Mouse (Mus musculus): Measurements from ENCODE around the gene Tbc1d19. TPM values are rescaled to one million over a fixed set of nuclear protein-coding genes. Genes with fewer than 3 reads are reported as not detected.

The Tbc1d19 gene
- total RNA-seq, 1 experiment from 2014 or later, result 21.8 TPM

DNA sequence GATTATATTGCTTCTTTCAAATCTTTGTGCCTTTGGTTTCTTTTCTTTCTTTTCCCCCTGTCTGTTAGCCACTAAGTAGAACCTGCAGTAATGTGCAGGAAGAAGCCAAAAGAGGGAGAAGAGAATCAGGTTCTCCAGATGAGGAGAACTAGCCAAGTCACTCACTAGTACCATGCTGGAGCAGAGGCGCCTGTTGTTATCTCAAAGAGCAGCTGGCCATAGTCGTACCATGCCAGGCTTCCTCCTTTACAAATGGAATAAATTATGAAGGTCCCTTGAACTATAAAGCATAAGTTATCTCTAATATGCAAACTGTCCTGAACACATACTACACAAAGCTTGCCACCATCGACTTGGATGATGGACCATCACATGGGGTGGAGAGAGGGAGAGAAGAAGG is 99.8 kb downstream of the Tbc1d19 start:
- DNase-seq, result no peak

DNA sequence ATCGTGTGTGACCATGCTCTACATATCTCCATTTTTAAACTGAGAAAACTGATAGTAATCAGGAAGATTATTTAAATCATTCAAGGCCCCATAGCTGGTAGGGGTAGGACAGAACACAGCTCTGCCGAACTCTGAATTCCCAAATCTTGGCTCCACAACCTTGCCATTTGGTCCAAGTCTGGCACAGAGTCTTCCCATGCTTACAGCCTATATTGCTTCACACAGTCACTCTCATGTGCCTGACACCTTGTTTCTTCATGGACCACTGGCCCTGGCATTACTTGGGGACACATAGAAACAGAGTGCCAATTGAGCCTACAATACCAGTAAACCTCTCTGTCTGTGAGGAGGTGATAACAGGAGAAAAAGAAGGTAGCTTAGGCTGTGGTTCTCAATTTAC is 111.0 kb downstream of the Tbc1d19 start:
- DNase-seq, result no peak

DNA sequence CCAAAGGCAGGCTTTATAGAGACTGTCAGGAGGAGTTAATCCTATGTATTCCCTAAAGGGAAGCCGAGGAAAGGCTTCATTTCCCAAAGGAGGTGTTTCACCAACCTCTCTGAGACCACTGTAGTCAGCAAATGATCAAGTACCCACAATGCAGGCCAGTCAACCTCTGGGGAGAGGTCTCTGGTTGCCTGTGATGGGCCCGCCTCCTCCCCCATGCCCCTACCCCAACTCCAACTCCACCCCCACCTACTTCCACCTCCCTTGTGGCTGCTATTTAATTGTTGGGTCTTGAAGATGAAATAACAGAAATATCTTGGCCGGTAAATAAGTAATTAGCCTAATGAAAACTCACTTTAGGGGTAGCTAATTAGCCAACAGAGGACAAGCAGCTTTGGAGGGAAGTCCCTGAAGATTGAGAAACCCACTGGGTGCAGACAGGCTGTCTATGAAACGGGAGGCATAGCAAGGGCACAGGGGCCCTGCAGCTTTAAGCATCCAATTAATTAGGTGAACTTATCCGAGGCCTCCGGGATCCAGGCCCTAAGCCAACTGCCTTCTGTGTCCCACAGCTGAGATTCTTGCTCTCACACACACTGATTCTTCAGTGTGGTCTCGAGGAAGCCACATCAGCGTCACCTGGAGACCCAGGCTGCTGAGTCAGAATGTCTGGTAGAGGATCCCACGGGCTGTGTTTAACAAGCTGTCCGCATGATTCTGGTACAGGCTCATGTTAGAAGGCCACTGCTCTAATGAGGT is 112.9 kb downstream of the Tbc1d19 start:
- no peak for DNase-seq

DNA sequence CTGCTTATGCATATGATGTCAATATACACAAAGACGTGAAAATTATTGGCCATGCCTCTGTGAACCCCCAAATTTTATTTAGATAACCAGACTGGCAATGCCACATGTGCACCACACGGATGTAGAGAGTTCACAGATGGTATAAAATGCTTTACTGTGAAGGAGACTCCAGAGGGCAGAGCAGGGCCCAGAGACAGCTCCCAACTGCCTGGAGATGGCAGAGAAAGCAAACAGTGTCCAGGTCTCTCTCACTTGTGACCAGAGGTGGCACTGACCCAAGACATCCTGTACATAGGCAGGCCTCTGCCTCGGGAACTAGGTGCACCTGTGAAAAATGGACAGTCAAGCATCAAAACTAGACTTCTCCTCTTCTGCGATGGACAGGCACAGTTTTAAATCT is 114.6 kb downstream of the Tbc1d19 start:
- no peak for DNase-seq

DNA sequence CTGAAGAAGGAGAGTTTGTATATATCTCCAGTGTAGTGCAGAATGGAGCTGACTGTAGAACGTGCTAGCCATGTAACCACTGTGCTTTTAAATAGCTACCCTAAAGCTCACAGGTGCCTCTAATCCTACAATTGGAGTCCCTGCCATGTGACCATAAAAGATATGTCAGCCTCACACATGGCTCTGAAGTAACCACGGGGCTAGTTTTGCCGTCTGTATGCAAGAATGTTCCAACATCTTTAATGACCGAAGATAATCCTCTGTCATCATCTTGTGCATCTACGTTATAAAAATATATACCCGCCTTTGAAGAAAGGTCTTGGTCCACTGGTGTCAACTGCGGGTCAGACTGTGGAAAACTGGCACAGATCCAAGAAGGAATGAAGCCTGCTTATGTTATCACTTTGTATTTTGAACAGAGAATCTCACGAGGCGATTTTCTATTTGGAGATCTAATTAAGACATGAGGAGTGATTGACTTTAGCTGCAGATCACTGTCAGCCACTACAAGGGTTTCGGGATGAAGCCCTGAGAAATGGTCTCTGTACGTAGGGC is 117.0 kb downstream of the Tbc1d19 start:
- no peak for DNase-seq

DNA sequence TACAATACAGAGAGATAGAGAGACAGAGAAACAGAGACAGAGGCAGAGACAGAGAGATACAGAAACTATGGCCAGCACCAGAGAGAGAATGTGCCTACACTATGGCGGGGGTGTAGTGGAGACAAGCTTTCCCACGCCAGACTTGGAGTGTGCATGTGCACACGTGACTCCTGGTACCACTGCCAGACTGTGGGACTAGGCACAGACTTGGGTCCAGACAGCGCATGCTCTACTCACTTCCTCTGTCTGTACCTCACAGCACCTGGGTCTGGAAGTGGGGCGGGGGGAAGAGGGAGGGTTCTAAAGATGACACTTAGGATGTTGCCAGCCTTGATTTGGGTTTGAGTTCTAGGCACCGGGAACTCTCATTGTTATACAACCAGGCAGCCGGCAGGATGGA is 118.5 kb downstream of the Tbc1d19 start:
- no peak for DNase-seq

DNA sequence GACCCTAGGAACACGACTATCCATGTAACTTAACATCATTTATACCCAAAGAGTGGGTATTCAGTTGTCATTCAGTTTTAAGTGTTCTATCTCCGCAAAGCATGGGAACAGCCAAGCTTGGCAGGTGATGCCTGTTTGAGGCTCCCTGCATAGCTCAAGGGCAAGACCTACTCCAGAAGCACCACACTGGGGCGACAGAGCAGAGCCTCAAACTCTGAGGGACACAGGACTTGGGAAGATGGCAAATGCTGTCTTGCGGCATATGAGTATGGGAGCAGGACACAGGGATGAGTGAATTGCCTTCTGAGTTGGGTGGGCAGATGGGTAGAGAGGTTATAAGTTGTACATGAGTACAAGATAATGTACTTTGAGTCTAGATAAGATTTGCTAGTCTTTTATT is 119.1 kb downstream of the Tbc1d19 start:
- no peak for DNase-seq

DNA sequence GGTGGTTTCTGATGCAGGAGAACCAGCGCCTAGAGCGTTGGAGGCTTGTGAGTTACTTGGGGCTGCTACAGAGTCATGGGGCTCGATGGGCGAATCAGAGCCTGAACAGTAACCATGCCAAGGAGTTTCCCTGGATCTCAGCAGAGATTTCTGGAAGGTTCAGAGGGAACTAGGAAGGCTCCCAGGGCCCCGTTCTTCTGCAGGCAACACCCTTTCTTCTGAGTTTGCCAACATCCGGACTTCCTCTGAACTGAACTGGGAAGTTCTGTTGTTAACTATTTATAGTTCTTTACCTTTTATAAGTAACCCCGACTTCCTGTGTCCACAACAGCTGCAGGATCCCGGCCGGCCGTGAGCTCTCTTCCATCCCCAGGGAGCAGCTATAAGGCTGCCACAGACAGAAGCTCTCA is 119.8 kb downstream of the Tbc1d19 start:
- peak; percentile 29 for DNase-seq

DNA sequence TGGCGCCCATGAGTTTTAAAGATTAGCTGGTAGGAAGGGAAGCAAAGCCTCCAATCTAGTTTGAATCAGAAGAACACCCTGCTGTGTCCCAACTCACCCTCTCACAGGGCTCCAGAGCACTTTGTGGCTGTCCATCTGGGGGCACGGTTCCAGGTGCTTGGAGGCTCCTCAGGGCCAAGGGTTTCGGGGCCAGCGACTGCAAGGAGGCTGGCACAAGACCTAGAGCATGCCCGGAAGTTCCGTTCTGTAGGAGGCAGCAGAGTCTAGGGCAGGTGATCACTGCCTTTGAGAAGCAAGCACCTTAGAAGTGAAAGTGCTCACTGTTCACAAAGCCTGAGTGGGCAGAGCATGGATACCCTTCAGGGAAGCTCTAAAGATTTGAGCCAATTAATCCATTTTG is 120.4 kb downstream of the Tbc1d19 start:
- DNase-seq, result no peak

DNA sequence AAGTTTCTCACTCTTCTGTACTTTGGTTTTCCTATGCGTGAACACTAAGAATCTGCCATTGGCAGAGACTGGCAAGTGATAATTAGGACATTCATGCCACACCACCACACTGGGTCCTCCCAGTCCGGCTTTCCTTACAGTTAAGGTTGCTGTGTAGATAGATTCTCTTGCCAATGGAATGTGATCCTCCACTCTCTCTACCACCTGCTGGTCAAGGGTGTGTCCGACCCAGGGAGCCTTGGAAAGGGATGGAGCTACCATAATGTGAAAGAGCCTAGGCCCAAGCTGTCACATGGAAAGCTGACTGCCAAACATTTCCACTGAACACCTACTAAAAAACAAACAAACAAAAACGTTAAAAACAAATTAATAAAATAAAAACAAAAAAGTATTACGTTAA is 121.6 kb downstream of the Tbc1d19 start:
- no peak for DNase-seq

DNA sequence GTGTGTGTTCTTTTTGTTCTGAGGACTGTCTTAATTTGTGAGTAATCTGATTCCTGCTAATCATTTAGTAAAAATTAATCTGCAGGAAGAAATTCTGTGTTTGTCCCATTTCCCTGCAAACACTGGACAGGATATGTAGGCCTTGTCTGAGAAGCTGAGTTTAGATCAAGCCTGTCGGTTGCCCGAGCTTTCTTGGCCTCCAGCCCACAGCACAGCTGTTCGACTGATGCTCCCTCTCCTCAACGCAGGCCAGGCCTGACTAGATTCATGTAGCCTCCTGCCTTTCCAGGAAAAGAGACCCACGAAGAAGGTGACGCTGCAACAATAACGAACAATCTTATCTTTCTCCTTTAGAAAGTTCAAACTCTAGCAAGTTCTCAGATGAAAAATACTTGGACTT is 124.2 kb downstream of the Tbc1d19 start:
- peak; percentile 75 for DNase-seq

DNA sequence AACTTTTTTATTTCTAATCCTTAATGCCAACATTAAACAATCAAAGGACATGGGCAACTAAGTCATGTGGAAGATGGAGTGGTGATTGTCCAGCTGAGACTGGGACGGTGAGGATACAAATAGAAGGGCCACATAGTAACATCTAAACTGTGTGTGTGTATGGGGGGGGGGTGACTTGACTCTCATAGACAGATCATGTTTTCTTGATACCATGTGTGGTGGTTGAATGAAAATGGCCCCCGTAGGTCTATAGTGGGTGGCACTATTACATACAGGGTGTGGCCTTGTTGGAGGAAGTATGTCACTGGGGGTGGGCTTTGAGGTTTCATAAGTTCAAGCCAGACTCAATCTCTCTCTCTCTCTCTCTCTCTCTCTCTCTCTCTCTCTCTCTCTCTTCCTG is 124.6 kb downstream of the Tbc1d19 start:
- DNase-seq, result no peak

DNA sequence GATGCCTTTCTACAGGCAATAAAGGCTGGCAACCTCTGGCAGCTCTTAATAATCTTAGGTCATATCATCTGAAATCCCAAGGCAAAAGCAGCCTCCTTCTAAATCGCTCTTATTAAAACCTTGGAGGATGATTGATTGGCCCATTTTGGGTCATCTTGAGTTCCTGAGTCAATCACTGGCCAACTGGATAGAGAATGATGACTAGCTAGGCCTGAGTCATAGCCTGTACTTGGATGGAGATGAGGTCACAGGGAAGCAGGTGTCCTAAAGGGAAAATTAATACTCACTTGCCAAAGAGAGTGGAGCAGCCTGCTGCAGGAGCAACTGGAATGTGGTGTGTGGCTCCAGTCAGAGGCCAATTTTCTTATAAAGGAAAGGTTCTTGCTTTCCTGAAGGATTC is 125.4 kb downstream of the Tbc1d19 start:
- no peak for DNase-seq

DNA sequence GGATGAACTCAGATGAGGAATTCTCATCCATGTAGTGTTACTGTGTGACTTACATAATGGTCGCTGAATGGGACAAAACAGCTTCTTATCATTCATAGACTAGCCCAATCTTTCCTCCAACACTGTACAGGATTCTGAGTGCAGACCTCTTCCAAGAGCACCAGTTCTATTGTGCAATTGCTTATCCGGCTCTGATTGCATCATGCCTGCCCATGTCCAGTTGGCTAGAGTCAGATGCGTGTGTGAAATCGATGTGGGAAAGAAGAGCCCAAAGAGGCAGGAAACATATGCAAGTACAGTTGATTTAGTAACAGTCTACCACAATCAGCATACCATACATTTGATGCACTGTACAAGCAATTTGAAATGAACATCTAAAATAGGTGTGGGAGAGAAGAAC is 127.8 kb downstream of the Tbc1d19 start:
- peak; percentile 54 for DNase-seq

DNA sequence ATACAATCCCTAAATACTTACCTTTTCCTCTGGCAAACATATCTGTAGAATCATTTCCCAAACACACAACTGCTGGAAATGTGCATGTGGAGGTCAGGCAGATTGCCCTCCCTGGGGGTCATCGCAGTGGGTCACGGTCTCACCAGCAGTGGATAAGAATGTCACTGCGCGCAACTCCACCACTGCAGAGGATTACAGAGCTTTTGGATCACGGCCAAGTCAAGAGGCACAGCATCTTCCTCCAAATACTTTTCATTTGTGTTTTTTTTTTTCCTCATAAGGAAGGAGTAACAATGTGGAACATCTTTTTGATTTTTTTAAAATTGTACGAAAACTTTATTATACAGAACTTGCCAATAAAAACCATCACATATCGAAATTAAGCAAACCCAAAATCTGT is 129.6 kb downstream of the Tbc1d19 start:
- DNase-seq, result no peak

DNA sequence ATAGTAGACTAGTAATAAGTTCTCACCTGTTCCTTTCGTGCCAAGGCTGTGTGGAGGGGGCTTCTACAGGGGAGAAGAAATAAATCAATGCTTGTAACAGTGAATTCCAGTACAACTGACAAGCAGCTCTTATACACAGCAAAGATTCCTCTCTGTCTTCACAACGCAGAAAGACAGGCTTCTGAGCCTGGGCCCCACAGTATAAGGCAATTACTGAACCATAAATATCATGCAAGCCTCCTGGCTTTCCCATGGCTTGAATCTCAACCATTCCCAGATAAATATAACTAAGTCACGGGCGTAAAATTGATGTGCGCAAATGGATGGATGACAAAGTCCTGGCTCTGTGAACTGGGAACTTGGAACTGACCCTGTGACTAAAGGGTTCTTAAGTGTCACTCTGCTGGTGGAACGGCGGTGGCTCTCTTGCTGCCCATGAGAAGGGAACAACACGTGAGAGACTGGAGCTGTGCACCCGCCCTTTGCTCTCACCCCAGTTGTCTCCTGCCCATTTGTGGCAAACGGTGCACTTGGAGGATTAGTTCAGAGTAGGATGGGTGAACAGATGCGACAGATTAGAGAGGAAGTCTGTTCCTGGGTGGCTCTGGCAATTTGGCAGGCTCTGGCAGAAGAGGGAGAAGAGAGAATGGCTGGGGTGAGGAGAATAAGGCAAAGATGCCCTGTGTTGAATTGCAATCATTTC is 132.1 kb downstream of the Tbc1d19 start:
- DNase-seq, result no peak

DNA sequence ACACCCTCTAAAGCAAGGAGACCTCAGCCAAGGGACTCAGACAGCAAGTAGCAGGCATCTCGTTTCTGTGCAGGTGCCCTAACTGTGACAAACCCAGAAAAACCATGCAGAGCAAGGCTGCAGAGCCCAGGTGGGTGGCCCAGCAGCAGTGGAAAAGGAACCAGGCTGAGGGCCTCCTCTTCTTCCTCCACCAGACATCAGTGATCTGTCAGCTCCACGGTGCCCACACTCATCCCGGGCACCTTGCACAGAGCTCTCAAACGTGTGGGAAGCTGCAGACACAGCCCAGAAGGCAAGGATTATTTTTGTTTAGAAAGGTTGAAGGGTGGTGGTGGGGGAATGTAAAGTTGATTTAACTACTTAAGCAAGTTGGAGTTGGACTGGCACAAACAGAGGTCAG is 132.9 kb downstream of the Tbc1d19 start:
- DNase-seq, result no peak

DNA sequence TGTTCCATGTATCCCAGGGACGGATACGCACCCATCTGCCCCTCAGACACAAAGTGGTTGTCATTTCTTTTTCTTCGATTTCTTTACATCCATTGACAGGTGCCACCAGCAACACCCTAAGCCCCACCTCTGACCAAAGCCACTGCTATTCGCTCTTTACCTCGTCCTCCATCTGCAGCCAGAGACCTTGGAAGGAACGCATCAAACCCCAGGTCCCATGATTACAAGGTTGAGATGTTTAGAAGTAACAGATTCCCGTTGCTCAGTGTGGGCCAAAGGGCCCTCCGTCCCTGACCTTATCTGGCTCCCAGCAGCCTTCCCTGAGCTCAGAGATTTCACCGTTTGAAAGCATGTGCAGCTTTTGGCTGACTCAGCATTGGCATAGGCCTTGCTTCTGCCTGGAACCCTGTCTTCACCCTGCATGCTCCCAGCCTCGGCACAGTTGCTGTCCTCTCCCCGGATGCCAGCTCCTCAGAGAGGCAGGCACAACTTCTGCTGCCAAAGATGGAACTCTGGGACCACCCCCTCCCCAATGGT is 134.0 kb downstream of the Tbc1d19 start:
- peak; percentile 55 for DNase-seq

DNA sequence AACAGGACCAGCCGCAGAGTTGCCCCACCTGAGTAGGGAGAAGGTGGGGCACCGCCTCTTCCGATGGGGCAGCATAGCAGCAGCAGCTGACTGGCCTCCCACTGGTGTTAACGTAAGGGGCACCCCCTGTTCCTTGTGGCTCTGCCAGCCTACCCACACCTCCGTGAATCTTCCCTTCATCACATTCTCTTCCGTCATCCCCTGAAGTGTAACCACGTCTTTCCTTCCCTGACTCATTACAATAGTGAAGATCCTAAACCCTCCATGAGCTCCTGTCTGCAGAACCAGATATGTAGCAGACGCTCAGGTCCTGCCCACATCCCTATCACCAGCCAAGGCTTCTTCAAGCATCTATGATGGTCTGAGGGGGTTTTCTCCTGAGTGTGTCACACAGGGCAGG is 137.3 kb downstream of the Tbc1d19 start:
- no peak for DNase-seq

DNA sequence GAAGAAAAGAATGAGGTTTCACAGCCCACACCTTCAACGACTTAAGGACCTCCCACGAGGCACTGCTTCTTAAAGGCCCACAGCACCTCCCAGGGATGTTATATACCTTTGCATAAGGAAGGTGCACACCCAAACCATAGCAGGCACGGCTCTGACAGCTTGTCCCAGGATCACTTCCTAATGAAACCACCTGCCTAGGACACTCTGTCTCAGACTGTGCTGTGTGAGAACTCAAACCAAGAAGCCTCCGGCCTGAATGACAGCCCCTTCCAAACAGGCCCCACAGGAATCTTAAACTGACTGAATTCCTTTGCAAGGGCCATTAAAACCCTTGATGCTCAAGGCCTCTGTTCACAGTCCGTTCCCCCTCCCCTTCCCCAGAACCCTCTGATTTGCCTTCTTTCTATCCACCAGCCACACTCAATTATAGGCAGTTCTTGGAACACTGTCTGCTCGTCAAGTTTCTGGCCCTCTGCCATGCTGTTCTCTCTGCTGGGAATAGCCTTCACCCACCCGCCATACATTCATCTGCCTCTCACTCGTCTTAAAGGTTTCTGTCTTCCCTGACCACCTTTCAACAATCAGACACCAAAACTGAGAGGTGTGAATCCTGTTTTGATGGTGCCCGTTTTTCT is 138.3 kb downstream of the Tbc1d19 start:
- DNase-seq, result peak; percentile 54

DNA sequence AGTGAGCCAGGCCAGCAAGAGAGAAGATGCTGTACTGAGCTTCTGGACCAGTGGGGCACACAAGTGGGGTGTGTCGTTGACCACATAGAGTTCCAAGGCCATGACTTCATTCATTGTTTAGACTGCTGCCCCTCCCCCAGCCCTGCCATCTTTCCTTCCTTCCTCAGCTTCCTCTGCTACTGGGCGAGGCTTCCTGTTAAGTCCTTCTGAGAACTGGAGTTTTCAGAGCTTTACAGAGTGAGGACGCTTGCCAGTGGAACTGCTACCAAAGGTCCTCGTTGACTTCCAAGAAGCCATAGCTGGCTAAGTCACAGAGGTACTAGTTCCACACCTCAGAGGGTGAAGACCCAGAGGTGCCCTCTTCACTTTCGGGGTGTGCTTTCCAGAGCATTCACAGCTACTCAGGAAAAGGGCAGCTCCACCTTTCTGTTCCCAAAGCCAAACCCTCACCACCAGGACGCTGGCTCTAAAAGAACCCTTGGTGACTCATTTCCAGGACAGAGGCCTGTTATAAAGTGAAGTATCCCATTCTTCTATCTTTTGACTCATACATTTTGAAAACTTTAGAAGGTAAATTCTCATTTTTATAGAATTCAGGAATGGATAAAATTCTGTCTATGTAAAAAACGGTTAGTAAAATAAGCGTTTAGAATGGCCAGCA is 139.3 kb downstream of the Tbc1d19 start:
- DNase-seq, result peak; percentile 65

DNA sequence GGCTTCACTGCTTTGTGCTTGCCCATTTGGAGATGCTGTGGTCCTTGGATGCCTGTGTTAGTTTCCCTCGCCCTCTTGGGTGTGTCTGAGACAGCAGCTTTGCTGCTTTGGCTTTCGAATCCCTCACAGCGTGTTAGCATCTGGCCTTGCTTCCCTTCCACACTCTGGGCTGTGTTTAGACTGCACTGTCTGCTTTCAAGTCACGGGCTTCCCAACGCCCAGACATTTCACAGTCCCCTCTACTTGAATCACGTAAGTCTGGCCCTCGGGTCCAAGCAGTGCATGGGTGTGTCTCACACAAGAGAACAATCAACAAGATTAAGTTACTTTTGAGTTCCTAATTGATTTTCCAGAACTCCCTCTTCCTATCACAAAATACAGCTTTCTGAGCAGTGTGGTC is 140.8 kb downstream of the Tbc1d19 start:
- no peak for DNase-seq

Data from adrenal gland, postnatal 14 days (tissue).